Mouse (Mus musculus) heart, postnatal 0 days (tissue): ENCODE results near the gene Cpm. TPM values are rescaled to one million over a fixed set of nuclear protein-coding genes. Genes with fewer than 3 reads are reported as not detected.

Experiments
- ATAC-seq: fragments of 200-750 bp; cut with Nextera tagmentation; 2 replicates; pipeline ENCODE4 v1.8.0; 2017; ENCODE audit warnings: low read depth, moderate number of reproducible peaks, moderate library complexity; ENCODE audit not compliant: insufficient read depth
- DNase-seq: peaks from one replicate; pipeline ENCODE4 v3.0.0-alpha.2; 2016; ENCODE audit warnings: low spot score
- H3K27ac ChIP-seq: fragments of 300-500 bp; sonication (generic); 2 replicates; pipeline ENCODE4 v1.5.1; 2014; ENCODE audit warnings: low read depth, mild to moderate bottlenecking
- H3K27me3 ChIP-seq: fragments of 300-500 bp; sonication (generic); 2 replicates; pipeline ENCODE4 v1.6.1; 2014; ENCODE audit warnings: low read length, mixed read lengths; ENCODE audit not compliant: control insufficient read depth, insufficient read depth
- H3K36me3 ChIP-seq: fragments of 300-500 bp; sonication (generic); replicated peaks from 2 replicates; pipeline ENCODE4 v1.6.1; 2014; ENCODE audit warnings: low read length, mixed read lengths; ENCODE audit not compliant: control insufficient read depth, insufficient read depth
- H3K4me1 ChIP-seq: fragments of 300-500 bp; sonication (generic); 2 replicates; pipeline ENCODE4 v1.6.1; 2014; ENCODE audit warnings: antibody characterized with exemption; ENCODE audit not compliant: control insufficient read depth, insufficient read depth
- H3K4me2 ChIP-seq: fragments of 300-500 bp; sonication (generic); 2 replicates; pipeline ENCODE4 v1.6.1; 2014; ENCODE audit warnings: low read depth, mild to moderate bottlenecking, low read length, moderate library complexity
- H3K4me3 ChIP-seq: fragments of 300-500 bp; sonication (generic); 2 replicates; pipeline ENCODE4 v1.5.1; 2014; ENCODE audit warnings: low read depth, low read length
- H3K9ac ChIP-seq: fragments of 300-500 bp; sonication (generic); replicated peaks from 2 replicates; pipeline ENCODE4 v1.6.1; 2014; ENCODE audit warnings: low read depth, low read length, mixed read lengths
- H3K9me3 ChIP-seq: fragments of 300-500 bp; sonication (generic); replicated peaks from 2 replicates; pipeline ENCODE4 v1.6.1; 2016; ENCODE audit warnings: low read length; ENCODE audit not compliant: control insufficient read depth
- CTCF ChIP-seq: IDR thresholded peaks from 2 replicates; pipeline ENCODE4 v1.5.1; 2016; ENCODE audit warnings: antibody characterized with exemption, control low read depth, low read depth
- EP300 ChIP-seq: IDR thresholded peaks from 2 replicates; pipeline ENCODE4 v1.6.1; 2016; ENCODE audit warnings: antibody characterized with exemption, low read depth
- WGBS: fragments of 180-500 bp; shearing (Covaris S2); extraction: QIAGEN DNeasy Blood & Tissue Kit; methylation state at CpG from one replicate; pipeline ENCODE4 v1.1.7; 2014; 5-methylcytosine and 5-hydroxymethylcytosine counted together
- polyA plus RNA-seq: library from polyadenylated mRNA; unstranded; fragments of >200 nt; fragmentation: Nextera tagmentation; extraction: Ambion mirVana; gene quantifications from 2 replicates; pipeline ENCODE4 v1.2.1, GENCODE M21; 2015
- total RNA-seq: library from RNA; depleted of rRNA; stranded (reverse); fragments of >200 nt; gene quantifications from 2 replicates; pipeline ENCODE4 v1.2.3, GENCODE M21; 2014; ENCODE audit warnings: low replicate concordance

Cpm gene
- total and polyA plus RNA-seq, 2 experiments from 2014 or later, result 0.53 to 2.0 TPM

- Histone ChIP-seq H3K4me1 (no peaks in the 10 kb centered on the region), H3K4me2 (no peak overlapping the region), H3K36me3 (no peaks in the 10 kb centered on the region), H3K27ac (no peak overlapping the region), H3K9me3 (no peaks in the 10 kb centered on the region), H3K4me3 (no peak overlapping the region), H3K9ac (no peak overlapping the region), H3K27me3 (no peaks in the 10 kb centered on the region)
- DNase-seq (no peak), ATAC-seq (no peak)
- WGBS, result 69% methylated on average over 7 of the region's 7 CpGs
- no peak for TF ChIP-seq CTCF
- TF ChIP-seq EP300, result no peak
Measured at GRCm38 (mm10) chr10:117592306-117593040, 36.8 kb upstream of the Cpm start.

DNA sequence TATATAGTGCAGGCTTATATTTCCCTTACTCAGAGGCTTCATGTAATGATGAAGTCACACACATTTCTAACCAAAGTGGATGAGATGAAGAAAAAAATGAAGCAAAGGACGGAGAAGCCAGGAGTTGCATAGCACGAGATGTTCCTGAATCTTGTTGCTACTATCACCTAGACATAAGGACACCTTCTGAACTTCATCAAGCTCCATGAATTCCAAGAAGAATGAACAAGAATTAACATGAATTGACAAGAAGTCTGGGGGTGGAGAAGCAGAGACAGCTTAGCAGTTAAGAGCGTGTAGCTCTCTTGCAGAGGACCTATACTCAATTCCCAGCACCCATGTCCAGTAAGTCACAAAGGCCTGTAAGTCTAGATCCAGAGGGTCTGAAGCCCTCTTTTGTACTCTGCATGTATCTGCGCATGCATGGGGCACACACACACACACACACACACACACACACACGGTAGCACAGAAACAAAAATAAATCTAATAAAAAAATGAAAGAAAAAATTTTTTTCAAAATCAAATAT is 36.2 kb upstream of the Cpm start:
- 86% methylated on average over 5 of the region's 5 CpGs for WGBS
- DNase-seq, result no peak
- ATAC-seq, result no peak

GRCm38 (mm10) chr10:117593857-117594256 is 35.4 kb upstream of the Cpm start:
- WGBS, result 88% methylated on average over 13 of the region's 13 CpGs
- no peak overlapping the region for H3K27ac ChIP-seq
- no peaks in the 10 kb centered on the region for H3K9me3 ChIP-seq
- no peaks in the 10 kb centered on the region for H3K4me1 ChIP-seq
- H3K9ac ChIP-seq, result no peak overlapping the region
- ATAC-seq (no peak), DNase-seq (no peak)
- H3K4me2 ChIP-seq, result no peak overlapping the region
- H3K4me3 ChIP-seq, result no peak overlapping the region
- no peaks in the 10 kb centered on the region for H3K36me3 ChIP-seq
- H3K27me3 ChIP-seq, result no peaks in the 10 kb centered on the region
- TF ChIP-seq EP300 (no peak), CTCF (no peak)

More for the DNA sequence above, 36.2 kb upstream of the Cpm start:
- Histone ChIP-seq H3K27me3 (no peaks in the 10 kb centered on the region), H3K4me2 (no peak overlapping the region), H3K9me3 (no peaks in the 10 kb centered on the region), H3K36me3 (no peaks in the 10 kb centered on the region), H3K4me1 (no peaks in the 10 kb centered on the region), H3K27ac (no peak overlapping the region), H3K9ac (no peak overlapping the region), H3K4me3 (no peak overlapping the region)
- no peak for TF ChIP-seq EP300
- no peak for TF ChIP-seq CTCF

DNA sequence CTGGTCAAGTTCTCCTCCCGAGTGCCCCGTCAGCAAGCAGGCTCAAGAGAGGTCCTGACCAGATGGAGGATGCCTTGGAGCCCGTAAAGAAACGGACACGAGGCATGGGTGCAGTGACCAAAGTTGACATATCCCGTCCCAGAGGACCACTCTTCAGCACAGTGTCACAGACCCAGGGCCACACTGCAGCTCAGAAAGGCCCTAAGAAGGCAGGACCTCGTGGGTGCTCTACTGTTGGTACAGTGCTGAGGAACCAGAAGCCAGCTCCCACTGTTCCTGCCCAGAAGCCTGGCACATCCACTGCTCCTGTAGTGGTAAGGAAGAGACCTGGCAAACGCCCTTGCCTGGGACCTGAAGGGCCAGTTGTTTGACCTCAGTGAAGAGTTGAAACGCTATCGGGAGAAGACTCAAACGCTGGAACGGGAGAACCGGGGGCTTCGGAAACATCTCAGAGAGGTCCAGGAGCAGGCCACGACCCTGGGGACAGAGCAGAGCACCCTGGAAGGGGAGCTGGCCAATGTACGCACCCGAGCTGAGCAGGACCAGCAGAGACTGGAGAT is 34.9 kb upstream of the Cpm start:
- Histone ChIP-seq H3K4me1 (no peaks in the 10 kb centered on the region), H3K36me3 (no peaks in the 10 kb centered on the region), H3K4me2 (no peak overlapping the region), H3K9ac (no peak overlapping the region), H3K9me3 (no peaks in the 10 kb centered on the region), H3K27ac (no peak overlapping the region), H3K4me3 (no peak overlapping the region), H3K27me3 (no peaks in the 10 kb centered on the region)
- no peak for DNase-seq
- WGBS, result 82% methylated on average over 17 of the region's 17 CpGs
- no peak for ATAC-seq
- TF ChIP-seq CTCF, result no peak
- TF ChIP-seq EP300, result no peak

DNA sequence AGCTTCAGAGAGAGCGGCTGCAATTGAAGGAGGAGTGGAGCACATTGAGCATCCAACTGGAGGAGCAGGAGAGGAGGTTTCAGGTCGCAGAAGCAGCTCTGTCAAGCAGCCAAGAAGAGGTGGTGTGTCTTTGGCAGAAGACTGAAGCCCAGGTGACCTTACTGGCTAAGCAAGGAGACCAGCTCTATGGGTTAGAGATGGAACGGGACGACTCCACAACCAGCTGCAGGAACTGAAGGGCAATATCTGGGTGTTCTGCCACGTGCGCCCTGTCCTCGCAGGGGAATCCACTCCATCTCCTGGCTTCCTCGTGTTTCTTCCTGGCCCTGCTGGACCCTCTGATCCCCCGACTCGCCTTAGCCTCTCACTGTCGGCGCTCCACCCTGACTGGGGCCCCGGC is 34.4 kb upstream of the Cpm start:
- Histone ChIP-seq H3K36me3 (no peaks in the 10 kb centered on the region), H3K9me3 (no peaks in the 10 kb centered on the region), H3K4me3 (no peak overlapping the region), H3K4me1 (no peaks in the 10 kb centered on the region), H3K27me3 (no peaks in the 10 kb centered on the region), H3K4me2 (no peak overlapping the region), H3K27ac (no peak overlapping the region), H3K9ac (no peak overlapping the region)
- ATAC-seq (no peak), DNase-seq (no peak)
- no peak for TF ChIP-seq CTCF
- no peak for TF ChIP-seq EP300
- 93% methylated on average over 13 of the region's 13 CpGs for WGBS
